ENCODE assay signal across 14 mouse cellular contexts in the genomic region with DNA sequence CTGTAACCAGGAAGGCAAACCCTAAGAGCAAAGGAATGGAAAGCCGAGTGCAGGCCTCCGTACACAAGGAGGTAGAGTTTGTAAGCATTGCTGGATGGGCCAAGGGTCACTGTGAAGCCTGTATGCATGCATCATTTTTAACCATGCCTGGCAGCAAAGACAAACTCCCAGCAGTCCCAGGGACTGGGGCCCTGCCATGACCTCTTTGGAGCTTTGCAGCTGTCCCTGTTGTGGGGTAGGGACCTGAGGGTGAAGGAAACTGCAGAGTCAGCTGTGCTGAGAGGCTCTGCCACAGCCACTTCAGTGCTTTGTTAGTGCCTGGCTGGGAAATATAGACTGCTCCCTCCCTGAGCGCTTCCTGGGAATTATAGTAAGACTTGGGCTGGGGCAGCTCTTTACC. TPM values are rescaled to one million over a fixed set of nuclear protein-coding genes. Genes with fewer than 3 reads are reported as not detected.
DNase-seq lines count a peak whose midpoint lies in the region; ATAC-seq and TF ChIP-seq lines count a peak whose summit lies in the region.
"Had no signal": no experiment of that assay in that cellular context is flagged by ENCODE, and none has a peak within 500 bp of the region (broad histone marks: within the 10 kb centered on the region; RNA-seq: fewer than 3 reads in every experiment).

No protein-coding gene starts in this region.

- no peak for ATAC-seq in lung, embryonic 14.5 days (ENCODE audit: insufficient read depth)
- ATAC-seq: hindbrain, embryonic 16.5 days; liver, embryonic 12.5 days had no signal

- no peaks in the 10 kb centered on the region for H3K9me3 ChIP-seq in lung, embryonic 14.5 days (ENCODE audit: low read depth, low read length)
- H3K9me3 ChIP-seq: liver, embryonic 12.5 days had no signal

- H3K4me1 ChIP-seq in lung, embryonic 14.5 days (ENCODE audit: insufficient read depth) = no peaks in the 10 kb centered on the region; the same call in 1 of the 2 replicates
- H3K4me1 ChIP-seq: liver, embryonic 12.5 days had no signal

- no peaks in the 10 kb centered on the region for H3K27me3 ChIP-seq in lung, embryonic 14.5 days (ENCODE audit: insufficient read depth, low read length)
- H3K27me3 ChIP-seq: liver, embryonic 12.5 days had no signal

- no peak for TF ChIP-seq CTCF in lung, embryonic 14.5 days (IDR thresholded peaks at IDR 0.05; ENCODE audit: low read depth)
- no peak for TF ChIP-seq CTCF in gastrocnemius, adult 2 months (IDR thresholded peaks at IDR 0.05)

- H3K9ac ChIP-seq in lung, embryonic 14.5 days = no peak overlapping the region
- H3K9ac ChIP-seq: liver, embryonic 12.5 days had no signal

- no peak overlapping the region for H3K27ac ChIP-seq in lung, embryonic 14.5 days (ENCODE audit: low read depth)
- peak overlapping the region; percentile 84 for H3K27ac ChIP-seq in gastrocnemius, adult 2 months
- H3K27ac ChIP-seq: heart, adult 2 months; liver, embryonic 12.5 days had no signal

- peak; percentile 30 for DNase-seq in adrenal gland, postnatal 14 days
- no peak for DNase-seq in adrenal gland, adult 8-10 months
- peak; percentile 20 for DNase-seq in lung, embryonic 14.5 days
- no peak for DNase-seq in lung, adult 18-20 months
- DNase-seq in gastrocnemius, adult 2 months = peak; percentile 84
- DNase-seq in skeletal muscle tissue, adult 2 months (ENCODE audit: low read depth, low spot score) = peak; percentile 75
- no peak for DNase-seq in heart, adult 18-20 months
- no peak for DNase-seq in urinary bladder, postnatal 36 days (ENCODE audit: low spot score in 2 of 2)
- DNase-seq: adrenal gland, adult 2 months; cerebellum, adult 8-10 months had no signal

- intact Hi-C loops in gastrocnemius, adult 2 months (cut with DNase I) = no loop called here

- H3K4me3 ChIP-seq in lung, embryonic 14.5 days (ENCODE audit: low read depth, low read length) = no peak overlapping the region
- H3K4me3 ChIP-seq in gastrocnemius, adult 2 months = no peak overlapping the region
- H3K4me3 ChIP-seq: heart, adult 2 months; liver, embryonic 12.5 days had no signal

- 39% methylated on average over 3 of the region's 3 CpGs for WGBS in lung, embryonic 14.5 days

- H3K36me3 ChIP-seq in lung, embryonic 14.5 days (ENCODE audit: insufficient read depth) = no peaks in the 10 kb centered on the region
- H3K36me3 ChIP-seq: liver, embryonic 12.5 days had no signal

- no peak overlapping the region for H3K4me2 ChIP-seq in lung, embryonic 14.5 days
- H3K4me2 ChIP-seq: liver, embryonic 12.5 days had no signal

RNA-seq across cellular contexts. Expression of gene Dlec1, which starts 8.4 kb away (rescaled TPM):
- total RNA-seq in adrenal gland, postnatal 14 days (2021) = 1.5 and 1.7 TPM in 2 replicates
- 1 to 10 TPM; 2.2 to 6.6 (median 4.5) TPM for total RNA-seq in adrenal gland, adult 8-10 months (2022)
- 1.0 and 1.1 TPM in 2 replicates for polyA plus RNA-seq in lung, embryonic 14.5 days (2014; fragmentation: Nextera tagmentation; extraction: Ambion mirVana)
- total RNA-seq in gastrocnemius, adult 2 months (2021) = not detected
- under 1 TPM in 1 of 2 experiments, not detected in 1; 0.64 TPM for total RNA-seq in heart, adult 18-20 months (2021)

RNA-seq across cellular contexts. Expression of gene Plcd1, which starts 17.3 kb away (rescaled TPM):
- 11.8 and 13.6 TPM in 2 replicates for total RNA-seq in adrenal gland, postnatal 14 days (2021)
- 10 to 100 TPM in 2 of 4 experiments, 1 to 10 TPM in 2; 8.5 to 19.9 (median 13.2) TPM for total RNA-seq in adrenal gland, adult 8-10 months (2022)
- polyA plus RNA-seq in lung, embryonic 14.5 days (2014; fragmentation: Nextera tagmentation; extraction: Ambion mirVana) = 13.2 and 14.9 TPM in 2 replicates
- 1 to 10 TPM; 7.6 to 9.6 TPM for total RNA-seq in gastrocnemius, adult 2 months (2021)
- 10 to 100 TPM; 14.1 to 16.5 TPM for total RNA-seq in heart, adult 18-20 months (2021)

RNA-seq across cellular contexts. Expression of gene Acaa1b, which starts 46.3 kb away (rescaled TPM):
- total RNA-seq in adrenal gland, postnatal 14 days (2021) = 16.6 and 62.6 TPM in 2 replicates
- 10 to 100 TPM in 2 of 4 experiments, 1 to 10 TPM in 2; 5.5 to 13.8 (median 9.8) TPM for total RNA-seq in adrenal gland, adult 8-10 months (2022)
- polyA plus RNA-seq in lung, embryonic 14.5 days (2014; fragmentation: Nextera tagmentation; extraction: Ambion mirVana) = 0.92 and 0.95 TPM in 2 replicates
- under 1 TPM; 0.46 to 0.84 TPM for total RNA-seq in gastrocnemius, adult 2 months (2021)
- 1 to 10 TPM; 1.7 to 4.3 TPM for total RNA-seq in heart, adult 18-20 months (2021)

RNA-seq across cellular contexts. Expression of gene Gm47289, which starts 48.3 kb away (rescaled TPM):
- total RNA-seq in adrenal gland, postnatal 14 days (2021) = not detected in 2 replicates
- total RNA-seq in adrenal gland, adult 8-10 months (2022) = not detected
- polyA plus RNA-seq in lung, embryonic 14.5 days (2014; fragmentation: Nextera tagmentation; extraction: Ambion mirVana) = not detected in 2 replicates
- total RNA-seq in gastrocnemius, adult 2 months (2021) = not detected
- total RNA-seq in heart, adult 18-20 months (2021) = not detected
- total RNA-seq: adrenal gland, adult 2 months; heart, adult 2 months; layer of hippocampus, postnatal 14 days had no signal
- polyA plus RNA-seq: adrenal gland, adult 2 months; heart, adult 2 months; hindbrain, embryonic 16.5 days; liver, embryonic 12.5 days had no signal

RNA-seq across cellular contexts. Expression of gene Vill, which starts 58.1 kb away (rescaled TPM):
- 2.2 and 2.3 TPM in 2 replicates for total RNA-seq in adrenal gland, postnatal 14 days (2021)
- total RNA-seq in adrenal gland, adult 8-10 months (2022) = 1 to 10 TPM; 2.4 to 4.6 (median 4.4) TPM
- polyA plus RNA-seq in lung, embryonic 14.5 days (2014; fragmentation: Nextera tagmentation; extraction: Ambion mirVana) = 35.6 and 36.7 TPM in 2 replicates
- under 1 TPM in 1 of 2 experiments, not detected in 1; 0.45 TPM for total RNA-seq in gastrocnemius, adult 2 months (2021)
- 1 to 10 TPM in 1 of 2 experiments, under 1 TPM in 1; 0.42 to 1.3 TPM for total RNA-seq in heart, adult 18-20 months (2021)

Comparison
In these comparisons a context has a peak if more than half of its experiments do, and no peak if none do; other contexts are left out.
1. DNase-seq: peak in adrenal gland, postnatal 14 days (single experiment), lung, embryonic 14.5 days (single experiment), gastrocnemius, adult 2 months (single experiment) and skeletal muscle tissue, adult 2 months (single experiment); none in adrenal gland, adult 8-10 months (single experiment), lung, adult 18-20 months (0 of 2), heart, adult 18-20 months (0 of 2) and urinary bladder, postnatal 36 days (0 of 2).